15 mouse cellular contexts compared by ENCODE assay signal in the genomic region with DNA sequence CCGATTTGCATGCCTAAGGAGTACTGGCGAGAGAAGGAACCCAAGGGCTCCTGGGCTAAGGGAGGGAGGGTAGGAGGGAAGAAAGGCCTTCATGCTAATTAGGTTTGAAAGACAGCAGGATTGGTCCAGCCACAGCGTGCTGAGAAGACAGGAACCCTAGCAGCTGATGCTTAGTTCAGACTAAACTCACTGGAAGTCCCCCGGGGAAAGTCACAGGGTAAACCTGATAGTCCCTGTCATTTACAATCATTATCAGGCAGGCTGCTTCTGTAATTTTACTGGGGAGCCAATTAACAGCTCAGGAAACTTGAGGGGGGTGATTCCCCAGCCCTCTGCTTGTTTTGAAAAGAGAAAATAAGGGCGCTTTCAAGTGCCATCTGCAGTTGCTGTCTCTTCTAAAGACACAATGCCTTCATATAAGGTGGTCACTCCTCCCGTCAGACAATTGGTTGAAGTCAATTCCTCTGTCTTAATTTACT.
DNase-seq lines count a peak whose midpoint lies in the region; ATAC-seq lines count a peak whose summit lies in the region.
"Had no signal": no experiment of that assay in that cellular context is flagged by ENCODE, and none has a peak within 500 bp of the region (broad histone marks: within the 10 kb centered on the region; RNA-seq: fewer than 3 reads in every experiment).

No protein-coding gene starts in this region.

- no peak overlapping the region for H3K9ac ChIP-seq in forebrain, embryonic 14.5 days (ENCODE audit: low read length)
- H3K9ac ChIP-seq in midbrain, embryonic 11.5 days (ENCODE audit: low read length): no peak overlapping the region
- H3K9ac ChIP-seq: limb, embryonic 12.5 days; lung, embryonic 15.5 days had no signal

- peak; percentile 58 for ATAC-seq in CD4-positive, CD25-positive, alpha-beta regulatory T cell, adult 4 months
- ATAC-seq in forebrain, embryonic 14.5 days: peak; percentile 90
- ATAC-seq in midbrain, embryonic 11.5 days (ENCODE audit: low FRiP score): peak; percentile 76
- no peak for ATAC-seq in activated CD4-positive, CD25-positive, alpha-beta regulatory T cell, adult 4 months

- H3K4me1 ChIP-seq in forebrain, embryonic 14.5 days (ENCODE audit: control insufficient read depth, insufficient read depth, low read length): peaks cover 5% of the 10 kb centered on the region; the same call in 1 of the 2 replicates
- H3K4me1 ChIP-seq in midbrain, embryonic 11.5 days (ENCODE audit: control insufficient read depth, insufficient read depth, low read length): no peaks in the 10 kb centered on the region
- H3K4me1 ChIP-seq: limb, embryonic 12.5 days; lung, embryonic 15.5 days had no signal

- H3K9me3 ChIP-seq in forebrain, embryonic 14.5 days (replicated peaks; ENCODE audit: control insufficient read depth, low read length): peaks cover 13% of the 10 kb centered on the region
- peaks cover 6% of the 10 kb centered on the region; the same call in 1 of the 2 replicates for H3K9me3 ChIP-seq in midbrain, embryonic 11.5 days (ENCODE audit: control insufficient read depth, low read length)

- peak overlapping the region; percentile 59; the same call in 1 of the 2 replicates for H3K27ac ChIP-seq in forebrain, embryonic 14.5 days (ENCODE audit: low read depth, low read length)
- H3K27ac ChIP-seq in midbrain, embryonic 11.5 days (ENCODE audit: low read depth, low read length): no peak overlapping the region
- H3K27ac ChIP-seq: limb, embryonic 12.5 days; lung, embryonic 15.5 days had no signal

- H3K4me2 ChIP-seq in forebrain, embryonic 14.5 days (ENCODE audit: low read length): no peak overlapping the region
- no peak overlapping the region for H3K4me2 ChIP-seq in midbrain, embryonic 11.5 days
- H3K4me2 ChIP-seq: limb, embryonic 12.5 days; lung, embryonic 15.5 days had no signal

- no peaks in the 10 kb centered on the region for H3K36me3 ChIP-seq in forebrain, embryonic 14.5 days (ENCODE audit: control insufficient read depth, insufficient read depth, low read length)
- no peaks in the 10 kb centered on the region for H3K36me3 ChIP-seq in midbrain, embryonic 11.5 days (ENCODE audit: control insufficient read depth, insufficient read depth, low read length)
- H3K36me3 ChIP-seq: limb, embryonic 12.5 days; lung, embryonic 15.5 days had no signal

- peak; percentile 42 for DNase-seq in WW6 (ENCODE audit: low read depth, low spot score)
- peak; percentile 81 for DNase-seq in forebrain, embryonic 14.5 days (ENCODE audit: low spot score)
- DNase-seq in midbrain, embryonic 11.5 days (ENCODE audit: low spot score, missing footprints): peak; percentile 83
- no peak for DNase-seq in ovary, postnatal 10 days (ENCODE audit: low spot score)
- DNase-seq in cerebellum, adult 18-20 months: no peak
- no peak for DNase-seq in layer of hippocampus, adult 18-20 months (ENCODE audit: low spot score in 2 of 2)
- DNase-seq: adrenal gland, adult 2 months; cerebellum, adult 11 months; heart, postnatal 14 days had no signal

- 3% methylated on average over 6 of the region's 6 CpGs for WGBS in forebrain, embryonic 14.5 days
- 8% methylated on average over 6 of the region's 6 CpGs for WGBS in midbrain, embryonic 11.5 days

- H3K4me3 ChIP-seq in forebrain, embryonic 14.5 days (ENCODE audit: low read depth, low read length): no peak overlapping the region
- H3K4me3 ChIP-seq in midbrain, embryonic 11.5 days (ENCODE audit: low read depth, low read length): no peak overlapping the region
- H3K4me3 ChIP-seq: erythroblast, embryonic 14.5 days; limb, embryonic 12.5 days; lung, embryonic 15.5 days; myocyte had no signal

- no peaks in the 10 kb centered on the region for H3K27me3 ChIP-seq in forebrain, embryonic 14.5 days (replicated peaks; ENCODE audit: control insufficient read depth, insufficient read depth, low read length)
- no peaks in the 10 kb centered on the region for H3K27me3 ChIP-seq in midbrain, embryonic 11.5 days (ENCODE audit: control insufficient read depth, insufficient read depth, low read length)
- H3K27me3 ChIP-seq: limb, embryonic 12.5 days; lung, embryonic 15.5 days had no signal

Comparison
In these comparisons a context has a peak if more than half of its experiments do, and no peak if none do; other contexts are left out.
1. DNase-seq: peak in WW6 (single experiment), forebrain, embryonic 14.5 days (single experiment) and midbrain, embryonic 11.5 days (single experiment); none in ovary, postnatal 10 days (single experiment), cerebellum, adult 18-20 months (0 of 2) and layer of hippocampus, adult 18-20 months (0 of 2).